Mouse (Mus musculus): ENCODE data around the gene Ptcd2. TPM values are rescaled to one million over a fixed set of nuclear protein-coding genes. Genes with fewer than 3 reads are reported as not detected.
"Not testable (repeated sequence)": the region's sequence is repeated elsewhere in the genome, so short reads cannot be mapped to it uniquely, and the experiment has no call there.

Gene Ptcd2
- polyA plus RNA-seq, 1 experiment from 2014 or later = 58.7 TPM

- no peak overlapping the region for H3K4me2 ChIP-seq (ENCODE audit: low read length)
- 77% methylated on average over 7 of the region's 7 CpGs for WGBS
- no peaks in the 10 kb centered on the region for H3K4me1 ChIP-seq (replicated peaks; ENCODE audit: control insufficient read depth, insufficient read depth, low read length)
- ATAC-seq (replicated peaks; ENCODE audit: low FRiP score, low TSS enrichment, low read depth) = no peak
- H3K27ac ChIP-seq (ENCODE audit: low read depth) = no peak overlapping the region
- no peaks in the 10 kb centered on the region for H3K9me3 ChIP-seq (ENCODE audit: control insufficient read depth, low read length)
- peaks cover 75% of the 10 kb centered on the region for H3K36me3 ChIP-seq (ENCODE audit: control insufficient read depth, insufficient read depth, low read length)
- DNase-seq (ENCODE audit: low spot score) = no peak
- no peak overlapping the region for H3K4me3 ChIP-seq (ENCODE audit: low read depth, low read length)
- H3K9ac ChIP-seq (ENCODE audit: low read length) = no peak overlapping the region
- no peaks in the 10 kb centered on the region for H3K27me3 ChIP-seq (replicated peaks; ENCODE audit: control insufficient read depth, insufficient read depth, low read length)
These were observed 20.7 kb downstream of the Ptcd2 start for GRCm38 (mm10) chr13:99323632-99324336.

- not testable (repeated sequence) for H3K27me3 ChIP-seq (replicated peaks; ENCODE audit: control insufficient read depth, insufficient read depth, low read length); H3K9ac ChIP-seq (ENCODE audit: low read length); ATAC-seq (replicated peaks; ENCODE audit: low FRiP score, low TSS enrichment, low read depth); H3K4me1 ChIP-seq (replicated peaks; ENCODE audit: control insufficient read depth, insufficient read depth, low read length); DNase-seq (ENCODE audit: low spot score); H3K4me2 ChIP-seq (ENCODE audit: low read length); H3K4me3 ChIP-seq (ENCODE audit: low read depth, low read length); H3K27ac ChIP-seq (ENCODE audit: low read depth); H3K9me3 ChIP-seq (ENCODE audit: control insufficient read depth, low read length)
- 90% methylated on average over 12 of the region's 13 CpGs for WGBS
- H3K36me3 ChIP-seq (ENCODE audit: control insufficient read depth, insufficient read depth, low read length) = peaks cover 67% of the 10 kb centered on the region
These were observed 21.6 kb downstream of the Ptcd2 start for GRCm38 (mm10) chr13:99322915-99323314.

- H3K9ac ChIP-seq (ENCODE audit: low read length) = no peak overlapping the region
- peaks cover 45% of the 10 kb centered on the region for H3K36me3 ChIP-seq (ENCODE audit: control insufficient read depth, insufficient read depth, low read length)
- ATAC-seq (replicated peaks; ENCODE audit: low FRiP score, low TSS enrichment, low read depth) = no peak
- no peak for DNase-seq (ENCODE audit: low spot score)
- 82% methylated on average over 7 of the region's 7 CpGs for WGBS
- no peaks in the 10 kb centered on the region for H3K4me1 ChIP-seq (replicated peaks; ENCODE audit: control insufficient read depth, insufficient read depth, low read length)
- no peak overlapping the region for H3K4me3 ChIP-seq (ENCODE audit: low read depth, low read length)
- no peaks in the 10 kb centered on the region for H3K9me3 ChIP-seq (ENCODE audit: control insufficient read depth, low read length)
- H3K4me2 ChIP-seq (ENCODE audit: low read length) = no peak overlapping the region
- no peak overlapping the region for H3K27ac ChIP-seq (ENCODE audit: low read depth)
- H3K27me3 ChIP-seq (replicated peaks; ENCODE audit: control insufficient read depth, insufficient read depth, low read length) = no peaks in the 10 kb centered on the region
These were observed 24.1 kb downstream of the Ptcd2 start for GRCm38 (mm10) chr13:99320453-99320852.

DNA sequence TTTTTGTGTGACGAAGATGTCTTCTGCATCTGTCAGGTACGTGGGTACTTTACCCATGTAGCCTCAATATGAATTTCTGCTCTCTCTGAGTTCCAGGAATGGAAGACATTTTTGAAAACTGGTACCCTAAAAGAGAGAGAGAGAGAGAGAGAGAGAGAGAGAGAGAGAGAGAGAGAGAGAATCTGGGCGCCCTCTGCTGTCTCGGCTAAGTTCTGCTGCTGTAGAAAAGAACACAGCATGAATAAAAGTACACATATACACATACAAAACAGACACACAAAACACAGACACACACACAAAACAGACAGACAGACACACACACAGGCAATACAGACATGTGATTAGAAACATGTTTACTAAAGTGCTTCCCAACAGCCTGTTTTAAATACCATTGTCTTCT, 27.4 kb downstream of the Ptcd2 start:
- H3K27ac ChIP-seq (ENCODE audit: low read depth) = no peak overlapping the region
- H3K9ac ChIP-seq (ENCODE audit: low read length) = no peak overlapping the region
- ATAC-seq (replicated peaks; ENCODE audit: low FRiP score, low TSS enrichment, low read depth) = no peak
- 57% methylated on average over 4 of the region's 4 CpGs for WGBS
- no peak for DNase-seq (ENCODE audit: low spot score)
- H3K27me3 ChIP-seq (replicated peaks; ENCODE audit: control insufficient read depth, insufficient read depth, low read length) = no peaks in the 10 kb centered on the region
- no peak overlapping the region for H3K4me2 ChIP-seq (ENCODE audit: low read length)
- H3K4me1 ChIP-seq (replicated peaks; ENCODE audit: control insufficient read depth, insufficient read depth, low read length) = no peaks in the 10 kb centered on the region
- peaks cover 27% of the 10 kb centered on the region for H3K36me3 ChIP-seq (ENCODE audit: control insufficient read depth, insufficient read depth, low read length)
- no peaks in the 10 kb centered on the region for H3K9me3 ChIP-seq (ENCODE audit: control insufficient read depth, low read length)
- H3K4me3 ChIP-seq (ENCODE audit: low read depth, low read length) = no peak overlapping the region

DNA sequence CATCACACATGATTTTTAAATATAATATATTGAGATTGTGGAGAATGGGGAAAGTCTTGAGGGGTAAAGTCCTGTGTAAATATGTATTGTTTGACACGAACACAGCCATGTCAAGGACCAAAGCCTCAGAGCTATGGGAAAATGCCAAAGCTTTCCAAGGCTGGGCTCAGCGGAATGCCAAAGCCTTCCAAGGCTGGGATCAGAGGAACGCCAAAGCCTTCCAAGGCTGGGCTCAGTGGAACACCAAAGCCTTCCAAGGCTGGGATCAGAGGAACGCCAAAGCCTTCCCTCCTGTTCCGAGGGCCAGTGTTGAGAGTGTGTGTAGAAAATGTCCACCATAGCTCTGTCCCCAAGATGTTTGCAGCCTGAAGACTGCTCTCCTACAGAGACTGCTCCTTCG, 28.1 kb downstream of the Ptcd2 start:
- Histone ChIP-seq H3K4me3 (ENCODE audit: low read depth, low read length) (no peak overlapping the region), H3K4me1 (replicated peaks; ENCODE audit: control insufficient read depth, insufficient read depth, low read length) (no peaks in the 10 kb centered on the region), H3K9me3 (ENCODE audit: control insufficient read depth, low read length) (no peaks in the 10 kb centered on the region), H3K27me3 (replicated peaks; ENCODE audit: control insufficient read depth, insufficient read depth, low read length) (no peaks in the 10 kb centered on the region), H3K27ac (ENCODE audit: low read depth) (no peak overlapping the region), H3K4me2 (ENCODE audit: low read length) (no peak overlapping the region), H3K36me3 (ENCODE audit: control insufficient read depth, insufficient read depth, low read length) (peaks cover 24% of the 10 kb centered on the region), H3K9ac (ENCODE audit: low read length) (no peak overlapping the region)
- ATAC-seq (replicated peaks; ENCODE audit: low FRiP score, low TSS enrichment, low read depth) = no peak
- DNase-seq (ENCODE audit: low spot score) = no peak
- WGBS = 86% methylated on average over 6 of the region's 6 CpGs

GRCm38 (mm10) chr13:99314657-99315181, 29.8 kb downstream of the Ptcd2 start:
- Histone ChIP-seq H3K27me3 (replicated peaks; ENCODE audit: control insufficient read depth, insufficient read depth, low read length) (no peaks in the 10 kb centered on the region), H3K4me2 (ENCODE audit: low read length) (no peak overlapping the region), H3K36me3 (ENCODE audit: control insufficient read depth, insufficient read depth, low read length) (peaks cover 8% of the 10 kb centered on the region), H3K4me1 (replicated peaks; ENCODE audit: control insufficient read depth, insufficient read depth, low read length) (no peaks in the 10 kb centered on the region), H3K9ac (ENCODE audit: low read length) (no peak overlapping the region), H3K4me3 (ENCODE audit: low read depth, low read length) (no peak overlapping the region), H3K27ac (ENCODE audit: low read depth) (no peak overlapping the region), H3K9me3 (ENCODE audit: control insufficient read depth, low read length) (no peaks in the 10 kb centered on the region)
- ATAC-seq (replicated peaks; ENCODE audit: low FRiP score, low TSS enrichment, low read depth) = no peak
- WGBS = 88% methylated on average over 15 of the region's 15 CpGs
- no peak for DNase-seq (ENCODE audit: low spot score)

- Histone ChIP-seq H3K27me3 (replicated peaks; ENCODE audit: control insufficient read depth, insufficient read depth, low read length) (no peaks in the 10 kb centered on the region), H3K36me3 (ENCODE audit: control insufficient read depth, insufficient read depth, low read length) (peaks cover 2% of the 10 kb centered on the region; the same call in 1 of the 2 replicates), H3K9ac (ENCODE audit: low read length) (no peak overlapping the region), H3K9me3 (ENCODE audit: control insufficient read depth, low read length) (no peaks in the 10 kb centered on the region), H3K27ac (ENCODE audit: low read depth) (no peak overlapping the region), H3K4me1 (replicated peaks; ENCODE audit: control insufficient read depth, insufficient read depth, low read length) (no peaks in the 10 kb centered on the region), H3K4me3 (ENCODE audit: low read depth, low read length) (no peak overlapping the region), H3K4me2 (ENCODE audit: low read length) (no peak overlapping the region)
- ATAC-seq (replicated peaks; ENCODE audit: low FRiP score, low TSS enrichment, low read depth) = no peak
- no peak for DNase-seq (ENCODE audit: low spot score)
- WGBS = 91% methylated on average over 5 of the region's 5 CpGs
These were observed 30.4 kb downstream of the Ptcd2 start for GRCm38 (mm10) chr13:99314098-99314497.

- ATAC-seq (replicated peaks; ENCODE audit: low FRiP score, low TSS enrichment, low read depth) (no peak), DNase-seq (ENCODE audit: low spot score) (no peak)
- H3K4me2 ChIP-seq (ENCODE audit: low read length) = no peak overlapping the region
- no peak overlapping the region for H3K4me3 ChIP-seq (ENCODE audit: low read depth, low read length)
- peaks cover 4% of the 10 kb centered on the region for H3K4me1 ChIP-seq (replicated peaks; ENCODE audit: control insufficient read depth, insufficient read depth, low read length)
- H3K9me3 ChIP-seq (ENCODE audit: control insufficient read depth, low read length) = no peaks in the 10 kb centered on the region
- no peaks in the 10 kb centered on the region for H3K36me3 ChIP-seq (ENCODE audit: control insufficient read depth, insufficient read depth, low read length)
- H3K27ac ChIP-seq (ENCODE audit: low read depth) = no peak overlapping the region
- H3K27me3 ChIP-seq (replicated peaks; ENCODE audit: control insufficient read depth, insufficient read depth, low read length) = no peaks in the 10 kb centered on the region
- H3K9ac ChIP-seq (ENCODE audit: low read length) = no peak overlapping the region
- 88% methylated on average over 8 of the region's 8 CpGs for WGBS
These were observed 36.1 kb downstream of the Ptcd2 start for GRCm38 (mm10) chr13:99308393-99308792.

DNA sequence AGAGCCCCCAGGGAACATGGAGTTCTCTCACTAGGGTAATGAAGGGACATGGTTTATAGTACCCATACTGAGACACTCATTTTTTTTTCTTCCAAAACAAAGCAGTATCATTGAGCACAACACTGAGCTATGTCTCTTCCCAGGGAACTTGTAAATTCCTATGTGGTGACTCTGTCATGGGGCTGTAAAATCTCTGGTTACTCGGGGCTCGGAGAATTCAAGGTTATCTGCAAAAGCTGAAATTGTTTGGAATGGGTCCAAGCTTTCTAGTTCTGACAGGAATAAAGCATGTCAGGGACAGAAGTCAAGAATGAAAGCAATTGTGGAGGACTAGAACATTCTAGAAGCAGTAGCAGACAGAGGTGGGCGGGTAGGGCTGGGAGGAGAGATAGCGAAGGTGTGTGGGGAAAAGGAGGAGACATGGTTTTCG, 36.6 kb downstream of the Ptcd2 start:
- 50% methylated on average over 5 of the region's 5 CpGs for WGBS
- H3K27me3 ChIP-seq (replicated peaks; ENCODE audit: control insufficient read depth, insufficient read depth, low read length) = no peaks in the 10 kb centered on the region
- no peak for DNase-seq (ENCODE audit: low spot score)
- H3K9me3 ChIP-seq (ENCODE audit: control insufficient read depth, low read length) = no peaks in the 10 kb centered on the region
- no peak for ATAC-seq (replicated peaks; ENCODE audit: low FRiP score, low TSS enrichment, low read depth)
- H3K9ac ChIP-seq (ENCODE audit: low read length) = no peak overlapping the region
- peaks cover 4% of the 10 kb centered on the region for H3K4me1 ChIP-seq (replicated peaks; ENCODE audit: control insufficient read depth, insufficient read depth, low read length)
- no peak overlapping the region for H3K4me3 ChIP-seq (ENCODE audit: low read depth, low read length)
- H3K4me2 ChIP-seq (ENCODE audit: low read length) = no peak overlapping the region
- H3K36me3 ChIP-seq (ENCODE audit: control insufficient read depth, insufficient read depth, low read length) = no peaks in the 10 kb centered on the region
- peak overlapping the region; percentile 27; the same call in 1 of the 2 replicates for H3K27ac ChIP-seq (ENCODE audit: low read depth)
